Mouse (Mus musculus) kidney, postnatal 0 days (tissue): ENCODE results near the gene Errfi1. TPM values are rescaled to one million over a fixed set of nuclear protein-coding genes. Genes with fewer than 3 reads are reported as not detected.

ENCODE experiments used
- ATAC-seq: fragments of 200-750 bp; cut with Nextera tagmentation; replicated peaks from 2 replicates; pipeline ENCODE4 v1.8.0; 2017; ENCODE audit warnings: low read depth, moderate number of reproducible peaks, moderate TSS enrichment, moderate library complexity; ENCODE audit not compliant: low FRiP score
- DNase-seq: peaks from one replicate; pipeline ENCODE4 v3.0.0-alpha.2; 2016; ENCODE audit warnings: low spot score
- H3K27ac ChIP-seq: fragments of 300-500 bp; sonication (generic); 2 replicates; pipeline ENCODE4 v1.5.1; 2014; ENCODE audit warnings: mild to moderate bottlenecking
- H3K27me3 ChIP-seq: fragments of 300-500 bp; sonication (generic); 2 replicates; pipeline ENCODE4 v1.6.1; 2014; ENCODE audit warnings: low read length, mixed read lengths; ENCODE audit not compliant: insufficient read depth
- H3K36me3 ChIP-seq: fragments of 300-500 bp; sonication (generic); 2 replicates; pipeline ENCODE4 v1.6.1; 2014; ENCODE audit warnings: low read length, mixed read lengths; ENCODE audit not compliant: insufficient read depth
- H3K4me1 ChIP-seq: fragments of 300-500 bp; sonication (generic); replicated peaks from 2 replicates; pipeline ENCODE4 v1.6.1; 2014; ENCODE audit warnings: antibody characterized with exemption, low read length, mixed read lengths; ENCODE audit not compliant: insufficient read depth
- H3K4me2 ChIP-seq: fragments of 300-500 bp; sonication (generic); 2 replicates; pipeline ENCODE4 v1.6.1; 2014; ENCODE audit warnings: mild to moderate bottlenecking, low read length, moderate library complexity, mixed read lengths
- H3K4me3 ChIP-seq: fragments of 300-500 bp; sonication (generic); replicated peaks from 2 replicates; pipeline ENCODE4 v1.5.1; 2014; ENCODE audit warnings: low read depth, low read length
- H3K9ac ChIP-seq: fragments of 300-500 bp; sonication (generic); 2 replicates; pipeline ENCODE4 v1.6.1; 2014; ENCODE audit warnings: low read depth, low read length
- H3K9me3 ChIP-seq: fragments of 300-500 bp; sonication (generic); replicated peaks from 2 replicates; pipeline ENCODE4 v1.6.1; 2016; ENCODE audit warnings: low read length, inconsistent platforms, mixed read lengths
- CTCF ChIP-seq: IDR thresholded peaks from 2 replicates; pipeline ENCODE4 v1.5.1; 2016; ENCODE audit warnings: antibody characterized with exemption, low read depth, mild to moderate bottlenecking, moderate library complexity
- WGBS: fragments of 180-500 bp; shearing (Covaris S2); extraction: QIAGEN DNeasy Blood & Tissue Kit; methylation state at CpG from one replicate; pipeline ENCODE4 v1.1.7; 2014; 5-methylcytosine and 5-hydroxymethylcytosine counted together
- polyA plus RNA-seq: library from polyadenylated mRNA; unstranded; fragments of >200 nt; fragmentation: Nextera tagmentation; extraction: Ambion mirVana; gene quantifications from 2 replicates; pipeline ENCODE4 v1.2.1, GENCODE M21; 2015

Gene Errfi1
- polyA plus RNA-seq, 1 experiment from 2014 or later = 35.5 TPM

DNA sequence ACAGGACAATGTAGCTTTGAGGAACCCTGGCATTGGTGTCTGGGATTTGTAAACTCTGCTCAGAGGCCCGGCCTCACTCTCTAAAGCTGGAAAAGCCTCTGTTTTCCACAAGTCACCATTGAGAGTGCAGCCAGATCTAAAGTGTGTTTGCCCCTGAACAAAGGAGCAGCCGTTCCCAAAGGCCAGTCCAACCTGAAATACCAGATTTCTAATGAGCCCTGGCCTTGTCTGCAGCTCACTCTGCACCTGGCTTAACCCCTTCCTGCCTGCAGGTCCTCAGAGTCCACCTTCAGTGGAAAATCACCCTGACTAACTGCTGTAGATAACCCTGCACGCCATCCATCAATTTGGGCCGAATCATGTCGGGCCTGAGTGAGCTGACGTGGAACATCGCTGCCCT is 28.2 kb upstream of the Errfi1 start:
- H3K27me3 ChIP-seq = no peaks in the 10 kb centered on the region
- H3K9ac ChIP-seq = no peak overlapping the region
- no peak overlapping the region for H3K4me3 ChIP-seq
- ATAC-seq (no peak), DNase-seq (peak; percentile 50)
- H3K27ac ChIP-seq = peak overlapping the region; percentile 95
- H3K9me3 ChIP-seq = no peaks in the 10 kb centered on the region
- H3K4me2 ChIP-seq = no peak overlapping the region
- H3K36me3 ChIP-seq = no peaks in the 10 kb centered on the region
- 36% methylated on average over 7 of the region's 7 CpGs for WGBS
- TF ChIP-seq CTCF = no peak
- peaks cover 23% of the 10 kb centered on the region for H3K4me1 ChIP-seq

DNA sequence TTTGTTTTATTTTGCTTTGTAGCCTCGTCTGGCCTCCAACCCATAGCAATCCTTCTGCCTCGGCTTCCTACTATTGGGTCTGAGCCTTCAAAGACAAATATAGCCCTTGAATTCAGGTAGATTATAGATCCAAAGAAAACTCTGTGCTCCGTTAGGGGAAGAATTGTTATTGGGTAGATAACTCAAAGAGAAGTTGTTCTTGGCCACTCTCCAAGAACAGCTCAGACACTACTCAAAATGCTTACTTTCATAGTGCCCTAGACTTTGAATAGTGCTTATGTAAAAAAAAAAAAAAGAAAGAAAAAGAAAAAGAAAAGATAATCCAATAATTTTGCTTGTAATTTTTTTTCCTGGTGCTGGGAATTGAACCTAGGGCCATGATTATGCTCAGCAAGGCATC is 22.4 kb upstream of the Errfi1 start:
- Histone ChIP-seq H3K4me3 (no peak overlapping the region), H3K4me1 (peaks cover 4% of the 10 kb centered on the region; the same call in 1 of the 2 replicates), H3K9me3 (no peaks in the 10 kb centered on the region), H3K36me3 (no peaks in the 10 kb centered on the region), H3K4me2 (no peak overlapping the region), H3K27me3 (no peaks in the 10 kb centered on the region), H3K9ac (no peak overlapping the region), H3K27ac (no peak overlapping the region)
- DNase-seq (no peak), ATAC-seq (no peak)
- no peak for TF ChIP-seq CTCF
- WGBS = 43% methylated on average over 3 of the region's 3 CpGs

DNA sequence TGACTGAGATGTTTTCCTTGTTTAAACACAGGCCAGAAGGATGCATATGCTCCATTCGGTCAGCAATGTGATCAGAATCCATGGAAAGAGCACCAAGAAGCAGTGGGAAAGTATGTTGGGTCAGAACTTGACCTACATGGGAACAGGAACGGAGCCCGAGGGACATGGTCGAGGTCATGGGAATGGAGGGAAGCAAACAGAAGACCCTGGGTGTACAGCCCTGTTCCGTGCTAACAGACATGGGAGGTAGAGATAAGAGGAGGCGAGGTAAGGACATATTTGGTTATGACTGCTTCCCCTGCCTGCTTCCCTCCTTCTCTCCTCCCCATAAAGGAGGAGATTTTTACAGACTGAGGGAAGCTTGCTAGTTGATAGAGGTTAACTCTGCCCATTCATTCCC is 21.8 kb upstream of the Errfi1 start:
- H3K27me3 ChIP-seq = no peaks in the 10 kb centered on the region
- H3K27ac ChIP-seq = 0 out of 2 replicates have a peak overlapping the region, but pooled peaks have one; percentile 36
- 82% methylated on average over 6 of the region's 6 CpGs for WGBS
- H3K4me3 ChIP-seq = no peak overlapping the region
- no peak for ATAC-seq
- no peak for TF ChIP-seq CTCF
- H3K4me2 ChIP-seq = no peak overlapping the region
- no peak for DNase-seq
- no peaks in the 10 kb centered on the region for H3K9me3 ChIP-seq
- peaks cover 4% of the 10 kb centered on the region; the same call in 1 of the 2 replicates for H3K4me1 ChIP-seq
- H3K36me3 ChIP-seq = no peaks in the 10 kb centered on the region
- H3K9ac ChIP-seq = no peak overlapping the region

DNA sequence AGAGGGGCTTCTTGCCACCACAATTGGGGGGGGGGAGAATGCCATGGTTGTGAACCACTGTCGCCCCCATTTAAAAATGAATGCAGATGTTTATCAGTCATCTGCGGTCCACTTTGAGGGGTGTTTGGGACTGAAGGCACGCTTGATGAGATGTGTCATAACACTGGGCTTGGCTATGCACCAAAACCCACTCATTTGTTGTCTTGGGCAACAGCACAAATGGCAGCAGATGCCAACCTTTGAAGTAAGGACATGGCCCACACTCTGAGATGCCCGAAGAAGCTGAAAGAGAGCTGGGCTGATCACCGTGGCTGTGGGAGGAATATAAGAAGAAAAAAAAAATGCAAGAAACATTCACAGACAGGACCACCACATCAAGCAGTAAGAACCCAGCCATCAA is 18.6 kb upstream of the Errfi1 start:
- Histone ChIP-seq H3K9ac (no peak overlapping the region), H3K27me3 (no peaks in the 10 kb centered on the region), H3K9me3 (no peaks in the 10 kb centered on the region), H3K36me3 (no peaks in the 10 kb centered on the region), H3K4me2 (no peak overlapping the region), H3K4me1 (peaks cover 4% of the 10 kb centered on the region; the same call in 1 of the 2 replicates), H3K4me3 (no peak overlapping the region), H3K27ac (no peak overlapping the region)
- DNase-seq = no peak
- WGBS = 86% methylated on average over 5 of the region's 5 CpGs
- no peak for ATAC-seq
- no peak for TF ChIP-seq CTCF

DNA sequence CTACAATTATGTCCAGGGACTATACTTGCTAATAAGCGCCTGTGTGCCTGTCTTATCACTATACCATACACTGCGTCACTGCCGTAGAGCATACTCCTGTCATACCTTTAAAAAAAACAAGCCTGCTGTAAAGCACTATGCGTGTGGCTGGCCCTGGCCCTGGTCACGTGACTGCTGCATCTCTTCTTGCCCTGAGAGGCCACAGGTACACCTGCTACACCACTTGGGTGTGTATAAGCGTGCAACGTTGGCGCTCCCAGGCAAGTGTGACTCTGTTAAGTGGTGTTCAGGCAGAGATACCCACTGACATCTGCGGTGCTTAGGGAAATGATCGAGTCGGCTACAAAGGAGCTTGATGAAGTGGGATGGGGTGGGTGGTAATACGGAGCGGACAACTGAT is 17.5 kb upstream of the Errfi1 start:
- 91% methylated on average over 13 of the region's 13 CpGs for WGBS
- Histone ChIP-seq H3K27ac (no peak overlapping the region), H3K36me3 (no peaks in the 10 kb centered on the region), H3K4me1 (peaks cover 4% of the 10 kb centered on the region; the same call in 1 of the 2 replicates), H3K9ac (no peak overlapping the region), H3K4me2 (no peak overlapping the region), H3K27me3 (no peaks in the 10 kb centered on the region), H3K9me3 (no peaks in the 10 kb centered on the region), H3K4me3 (no peak overlapping the region)
- no peak for DNase-seq
- no peak for TF ChIP-seq CTCF
- ATAC-seq = no peak

DNA sequence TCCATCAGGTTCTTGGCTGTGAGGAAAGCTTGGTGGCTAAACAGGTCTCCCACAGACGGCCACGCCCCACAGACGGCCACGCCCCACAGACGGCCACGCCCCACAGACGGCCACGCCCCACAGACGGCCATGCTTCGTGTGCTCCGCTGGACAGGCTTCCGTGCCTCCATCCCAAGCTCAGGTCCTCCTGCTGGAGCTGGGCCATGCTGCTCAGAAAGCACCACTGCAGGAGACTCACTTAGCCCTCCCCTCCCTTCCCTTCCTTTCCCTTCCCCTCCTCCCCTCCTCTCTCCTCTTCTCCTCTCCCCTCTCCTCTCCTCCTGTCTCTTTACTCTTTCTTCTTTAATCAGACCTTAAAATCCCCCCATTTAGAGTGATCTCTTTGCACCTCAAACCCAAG is 16.8 kb upstream of the Errfi1 start:
- TF ChIP-seq CTCF = no peak
- H3K9me3 ChIP-seq = no peaks in the 10 kb centered on the region
- ATAC-seq (no peak), DNase-seq (no peak)
- WGBS = 87% methylated on average over 12 of the region's 12 CpGs
- no peaks in the 10 kb centered on the region for H3K36me3 ChIP-seq
- peaks cover 4% of the 10 kb centered on the region; the same call in 1 of the 2 replicates for H3K4me1 ChIP-seq
- no peak overlapping the region for H3K4me2 ChIP-seq
- H3K4me3 ChIP-seq = no peak overlapping the region
- no peak overlapping the region for H3K9ac ChIP-seq
- no peak overlapping the region for H3K27ac ChIP-seq
- no peaks in the 10 kb centered on the region for H3K27me3 ChIP-seq

DNA sequence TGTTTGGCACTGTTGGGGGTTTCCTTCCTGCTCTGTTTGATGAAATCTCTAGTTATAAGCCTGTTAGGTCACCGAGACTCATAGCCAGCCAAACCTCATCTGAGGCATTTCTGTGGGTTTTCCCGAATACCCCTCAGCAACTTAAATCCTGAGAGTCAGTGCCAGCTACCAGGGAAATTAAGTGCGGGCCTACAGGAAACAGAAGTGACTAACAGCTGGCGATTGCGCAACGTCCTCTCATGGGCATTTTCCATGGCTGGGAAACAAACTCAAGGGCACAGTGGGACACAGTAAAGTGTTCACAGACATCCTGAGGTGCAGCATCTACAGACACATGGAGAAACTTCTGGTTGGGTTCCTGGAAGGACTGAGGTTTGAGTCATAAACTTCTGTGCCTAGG is 16.3 kb upstream of the Errfi1 start:
- no peak overlapping the region for H3K9ac ChIP-seq
- H3K27ac ChIP-seq = no peak overlapping the region
- H3K4me2 ChIP-seq = no peak overlapping the region
- H3K27me3 ChIP-seq = no peaks in the 10 kb centered on the region
- no peak overlapping the region for H3K4me3 ChIP-seq
- peaks cover 4% of the 10 kb centered on the region; the same call in 1 of the 2 replicates for H3K4me1 ChIP-seq
- DNase-seq (peak; percentile 38), ATAC-seq (no peak)
- 57% methylated on average over 6 of the region's 6 CpGs for WGBS
- no peaks in the 10 kb centered on the region for H3K36me3 ChIP-seq
- H3K9me3 ChIP-seq = no peaks in the 10 kb centered on the region
- TF ChIP-seq CTCF = no peak
